Mouse (Mus musculus) kidney, embryonic 16.5 days (tissue): ENCODE measurements at regions not wholly inside any gene's neighbourhood (a gene's known extent, or its start where the extent isn't known, plus 50 kb on each side); places are given as distances from the start of the nearest gene placed in this dataset.

Experiments used
- ATAC-seq: fragments of 200-750 bp; cut with Nextera tagmentation; 2 replicates; pipeline ENCODE4 v1.8.0; 2017; ENCODE audit warnings: moderate TSS enrichment; ENCODE audit not compliant: low FRiP score, low TSS enrichment
- H3K27ac ChIP-seq: fragments of 300-500 bp; sonication (generic); 2 replicates; pipeline ENCODE4 v1.5.1; 2014; ENCODE audit warnings: low read length
- H3K27me3 ChIP-seq: fragments of 300-500 bp; sonication (generic); 2 replicates; pipeline ENCODE4 v1.6.1; 2014; ENCODE audit warnings: low read length, control low read depth, mixed read lengths; ENCODE audit not compliant: insufficient read depth
- H3K36me3 ChIP-seq: fragments of 300-500 bp; sonication (generic); 2 replicates; pipeline ENCODE4 v1.6.1; 2014; ENCODE audit warnings: low read length, control low read depth, mixed read lengths; ENCODE audit not compliant: insufficient read depth
- H3K4me1 ChIP-seq: fragments of 300-500 bp; sonication (generic); 2 replicates; pipeline ENCODE4 v1.6.1; 2014; ENCODE audit warnings: low read length, control low read depth, mixed read lengths; ENCODE audit not compliant: insufficient read depth
- H3K4me2 ChIP-seq: fragments of 300-500 bp; sonication (generic); replicated peaks from 2 replicates; pipeline ENCODE4 v1.6.1; 2014; ENCODE audit warnings: low read depth, low read length
- H3K4me3 ChIP-seq: fragments of 300-500 bp; sonication (generic); 2 replicates; pipeline ENCODE4 v1.5.1; 2014; ENCODE audit warnings: mild to moderate bottlenecking, low read length
- H3K9ac ChIP-seq: fragments of 300-500 bp; sonication (generic); replicated peaks from 2 replicates; pipeline ENCODE4 v1.6.1; 2014; ENCODE audit warnings: low read length
- H3K9me3 ChIP-seq: fragments of 300-500 bp; sonication (generic); 2 replicates; pipeline ENCODE4 v1.6.1; 2016; ENCODE audit warnings: low read length, control low read depth
- WGBS: fragments of 180-500 bp; shearing (Covaris S2); extraction: QIAGEN DNeasy Blood & Tissue Kit; methylation state at CpG from one replicate; pipeline ENCODE4 v1.1.7; 2014; 5-methylcytosine and 5-hydroxymethylcytosine counted together

- Histone ChIP-seq H3K4me1 (no peaks in the 10 kb centered on the region), H3K36me3 (no peaks in the 10 kb centered on the region), H3K4me3 (no peak overlapping the region), H3K27me3 (no peaks in the 10 kb centered on the region), H3K9ac (no peak overlapping the region), H3K27ac (no peak overlapping the region), H3K4me2 (no peak overlapping the region), H3K9me3 (no peaks in the 10 kb centered on the region)
- WGBS, result 81% methylated on average over 1 of the region's 1 CpGs
- no peak for ATAC-seq
Observed at GRCm38 (mm10) chr12:10445738-10446137, 55.2 kb downstream of the Rdh14 start.

- Histone ChIP-seq H3K27me3 (no peaks in the 10 kb centered on the region), H3K4me3 (no peak overlapping the region), H3K9ac (no peak overlapping the region), H3K9me3 (no peaks in the 10 kb centered on the region), H3K36me3 (no peaks in the 10 kb centered on the region), H3K4me2 (no peak overlapping the region), H3K27ac (no peak overlapping the region), H3K4me1 (no peaks in the 10 kb centered on the region)
- WGBS, result 82% methylated on average over 1 of the region's 1 CpGs
- no peak for ATAC-seq
Observed at GRCm38 (mm10) chr12:10457960-10458655, 67.5 kb downstream of the Rdh14 start.

GRCm38 (mm10) chr12:10461796-10462195, 71.2 kb downstream of the Rdh14 start:
- Histone ChIP-seq H3K4me1 (no peaks in the 10 kb centered on the region), H3K27me3 (no peaks in the 10 kb centered on the region), H3K27ac (no peak overlapping the region), H3K9me3 (no peaks in the 10 kb centered on the region), H3K4me2 (no peak overlapping the region), H3K9ac (no peak overlapping the region), H3K4me3 (no peak overlapping the region), H3K36me3 (no peaks in the 10 kb centered on the region)
- 88% methylated on average over 7 of the region's 7 CpGs for WGBS
- ATAC-seq, result no peak

GRCm38 (mm10) chr12:10462956-10463355, 72.4 kb downstream of the Rdh14 start:
- 54% methylated on average over 3 of the region's 3 CpGs for WGBS
- no peak for ATAC-seq
- no peak overlapping the region for H3K9ac ChIP-seq
- H3K27me3 ChIP-seq, result no peaks in the 10 kb centered on the region
- H3K4me3 ChIP-seq, result no peak overlapping the region
- H3K4me2 ChIP-seq, result no peak overlapping the region
- H3K27ac ChIP-seq, result no peak overlapping the region
- H3K36me3 ChIP-seq, result no peaks in the 10 kb centered on the region
- H3K4me1 ChIP-seq, result no peaks in the 10 kb centered on the region
- H3K9me3 ChIP-seq, result no peaks in the 10 kb centered on the region

- Histone ChIP-seq H3K36me3 (no peaks in the 10 kb centered on the region), H3K4me2 (no peak overlapping the region), H3K4me1 (no peaks in the 10 kb centered on the region), H3K27me3 (no peaks in the 10 kb centered on the region), H3K9me3 (no peaks in the 10 kb centered on the region), H3K27ac (no peak overlapping the region), H3K9ac (no peak overlapping the region), H3K4me3 (no peak overlapping the region)
- ATAC-seq, result no peak
- WGBS, result 84% methylated on average over 1 of the region's 1 CpGs
Observed at GRCm38 (mm10) chr12:10473986-10474385, 83.4 kb downstream of the Rdh14 start.

GRCm38 (mm10) chr12:10480781-10481180, 90.2 kb downstream of the Rdh14 start:
- Histone ChIP-seq H3K4me2 (no peak overlapping the region), H3K36me3 (no peaks in the 10 kb centered on the region), H3K27me3 (no peaks in the 10 kb centered on the region), H3K4me1 (no peaks in the 10 kb centered on the region), H3K27ac (no peak overlapping the region), H3K4me3 (no peak overlapping the region), H3K9ac (no peak overlapping the region), H3K9me3 (no peaks in the 10 kb centered on the region)
- no peak for ATAC-seq
- 49% methylated on average over 1 of the region's 1 CpGs for WGBS

- Histone ChIP-seq H3K4me3 (no peak overlapping the region), H3K4me1 (no peaks in the 10 kb centered on the region), H3K27me3 (no peaks in the 10 kb centered on the region), H3K9ac (no peak overlapping the region), H3K9me3 (no peaks in the 10 kb centered on the region), H3K36me3 (no peaks in the 10 kb centered on the region), H3K4me2 (no peak overlapping the region), H3K27ac (no peak overlapping the region)
- ATAC-seq, result no peak
- 58% methylated on average over 4 of the region's 4 CpGs for WGBS
Observed at GRCm38 (mm10) chr12:10482294-10483010, 91.9 kb downstream of the Rdh14 start.

- H3K36me3 ChIP-seq, result no peaks in the 10 kb centered on the region
- no peak overlapping the region for H3K4me3 ChIP-seq
- no peaks in the 10 kb centered on the region for H3K4me1 ChIP-seq
- no peaks in the 10 kb centered on the region for H3K9me3 ChIP-seq
- H3K4me2 ChIP-seq, result no peak overlapping the region
- H3K27me3 ChIP-seq, result no peaks in the 10 kb centered on the region
- no peak overlapping the region for H3K9ac ChIP-seq
- no peak for ATAC-seq
- no peak overlapping the region for H3K27ac ChIP-seq
Observed at GRCm38 (mm10) chr12:10506721-10507120, 116.1 kb downstream of the Rdh14 start.

- H3K4me1 ChIP-seq, result no peaks in the 10 kb centered on the region
- ATAC-seq, result no peak; the same call in 1 of the 2 replicates
- no peak overlapping the region for H3K4me3 ChIP-seq
- H3K4me2 ChIP-seq, result 0 out of 2 replicates have a peak overlapping the region, but pooled peaks have one; percentile 4
- no peaks in the 10 kb centered on the region for H3K27me3 ChIP-seq
- no peak overlapping the region for H3K27ac ChIP-seq
- WGBS, result 53% methylated on average over 5 of the region's 5 CpGs
- no peaks in the 10 kb centered on the region for H3K9me3 ChIP-seq
- H3K9ac ChIP-seq, result no peak overlapping the region
- H3K36me3 ChIP-seq, result no peaks in the 10 kb centered on the region
Observed at GRCm38 (mm10) chr12:10513526-10513925, 123.0 kb downstream of the Rdh14 start.

- no peak for ATAC-seq
- WGBS, result 71% methylated on average over 8 of the region's 8 CpGs
- H3K4me3 ChIP-seq, result no peak overlapping the region
- no peaks in the 10 kb centered on the region for H3K36me3 ChIP-seq
- no peaks in the 10 kb centered on the region for H3K4me1 ChIP-seq
- no peak overlapping the region for H3K9ac ChIP-seq
- no peaks in the 10 kb centered on the region for H3K9me3 ChIP-seq
- peak overlapping the region; percentile 2; the same call in 1 of the 2 replicates for H3K4me2 ChIP-seq
- H3K27me3 ChIP-seq, result no peaks in the 10 kb centered on the region
- no peak overlapping the region for H3K27ac ChIP-seq
Observed at GRCm38 (mm10) chr12:10514278-10514677, 123.7 kb downstream of the Rdh14 start.
